Mouse (Mus musculus) gastrocnemius, postnatal 14 days (tissue): ENCODE data around the gene Creb3l1. TPM values are rescaled to one million over a fixed set of nuclear protein-coding genes. Genes with fewer than 3 reads are reported as not detected.

Source experiments
- microRNA-seq, 2 experiments: library from miRNA; unstranded; fragments of <30 nt; microRNA quantifications; one replicate each; pipeline ENCODE4 v1.2.0; 2021
- total RNA-seq, 2 experiments: library from RNA; stranded (reverse); gene quantifications; 2 replicates each; pipeline ENCODE4 v1.2.3; 2021

Creb3l1 gene
- total RNA-seq, 2 experiments from 2014 or later: 14.7 to 22.6 TPM

Small RNA genes lying within 50 kb of the gene (microRNA-seq; reads per million reads assigned to microRNA genes)
- 0 to 0.64 reads per million in 2 experiments for gene Mir6999

Other genes starting within 250 kb of the Creb3l1 start
- gene Chrm4, start 97.3 kb downstream of the Creb3l1 start, total RNA-seq: not detected
- gene Mdk, start 92.2 kb downstream of the Creb3l1 start, total RNA-seq: 10 to 100 TPM; 12.1 to 20.7 TPM
- not detected for gene Gm9821, start 78.8 kb downstream of the Creb3l1 start, total RNA-seq
- gene Dgkz, start 48.6 kb downstream of the Creb3l1 start, total RNA-seq: 10 to 100 TPM; 38.6 to 42.4 TPM
- 10 to 100 TPM; 19.5 to 21.2 TPM for gene Phf21a, start 68.6 kb upstream of the Creb3l1 start, total RNA-seq